Mouse (Mus musculus) E14TG2a.4 (cell line): ENCODE measurements at regions not wholly inside any gene's neighbourhood (a gene's known extent, or its start where the extent isn't known, plus 50 kb on each side); places are given as distances from the start of the nearest gene placed in this dataset.

Source experiments
- CTCF ChIP-seq: conservative IDR thresholded peaks from 2 replicates; pipeline ENCODE4 v1.5.1; 2014; ENCODE audit warnings: low read length
- NANOG ChIP-seq: IDR thresholded peaks from 2 replicates; pipeline ENCODE4 v1.6.1; 2014; ENCODE audit warnings: borderline replicate concordance, low read length, mixed read lengths
- POU5F1 ChIP-seq: IDR thresholded peaks from 2 replicates; pipeline ENCODE4 v1.6.1; 2014; ENCODE audit warnings: low read length, borderline replicate concordance

- no peak for TF ChIP-seq CTCF
- no peak for TF ChIP-seq NANOG
- TF ChIP-seq POU5F1: no peak
Measured at GRCm38 (mm10) chr15:67759221-67759620, 1258.5 kb upstream of the Lrrc6 start.
